Mouse (Mus musculus) hindbrain, embryonic 11.5 days (tissue): ENCODE data around the gene Cad. TPM values are rescaled to one million over a fixed set of nuclear protein-coding genes. Genes with fewer than 3 reads are reported as not detected.

ENCODE experiments used
- ATAC-seq: fragments of 200-750 bp; cut with Nextera tagmentation; 2 replicates; pipeline ENCODE4 v1.8.0; 2017; ENCODE audit warnings: mild to moderate bottlenecking, moderate TSS enrichment, moderate library complexity; ENCODE audit not compliant: low FRiP score
- DNase-seq: peaks from one replicate; pipeline ENCODE4 v3.0.0-alpha.2; 2015; ENCODE audit warnings: low spot score
- H3K27ac ChIP-seq: fragments of 300-500 bp; sonication (generic); 2 replicates; pipeline ENCODE4 v1.5.1; 2014; ENCODE audit warnings: mild to moderate bottlenecking, low read depth, low read length
- H3K27me3 ChIP-seq: fragments of 300-500 bp; sonication (generic); 2 replicates; pipeline ENCODE4 v1.6.1; 2014; ENCODE audit warnings: mild to moderate bottlenecking, low read length, moderate library complexity, mixed read lengths; ENCODE audit not compliant: control insufficient read depth, insufficient read depth
- H3K36me3 ChIP-seq: fragments of 300-500 bp; sonication (generic); 2 replicates; pipeline ENCODE4 v1.6.1; 2014; ENCODE audit warnings: mild to moderate bottlenecking, low read length, moderate library complexity, mixed read lengths; ENCODE audit not compliant: control insufficient read depth, insufficient read depth
- H3K4me1 ChIP-seq: fragments of 300-500 bp; sonication (generic); replicated peaks from 2 replicates; pipeline ENCODE4 v1.6.1; 2014; ENCODE audit warnings: low read length, mixed read lengths; ENCODE audit not compliant: control insufficient read depth, insufficient read depth
- H3K4me2 ChIP-seq: fragments of 300-500 bp; sonication (generic); replicated peaks from 2 replicates; pipeline ENCODE4 v1.6.1; 2014; ENCODE audit warnings: mild to moderate bottlenecking, low read depth, low read length
- H3K4me3 ChIP-seq: fragments of 300-500 bp; sonication (generic); 2 replicates; pipeline ENCODE4 v1.5.1; 2014; ENCODE audit warnings: low read depth, low read length
- H3K9ac ChIP-seq: fragments of 300-500 bp; sonication (generic); 2 replicates; pipeline ENCODE4 v1.6.1; 2014; ENCODE audit warnings: low read depth, low read length
- H3K9me3 ChIP-seq: fragments of 300-500 bp; sonication (generic); 2 replicates; pipeline ENCODE4 v1.6.1; 2016; ENCODE audit warnings: low read length; ENCODE audit not compliant: control insufficient read depth
- WGBS: fragments of 180-500 bp; shearing (Covaris S2); extraction: QIAGEN DNeasy Blood & Tissue Kit; methylation state at CpG from one replicate; pipeline ENCODE4 v1.1.7; 2014; 5-methylcytosine and 5-hydroxymethylcytosine counted together
- polyA plus RNA-seq: library from polyadenylated mRNA; unstranded; fragments of >200 nt; fragmentation: Nextera tagmentation; extraction: Ambion mirVana; gene quantifications from 2 replicates; pipeline ENCODE4 v1.2.1, GENCODE M21; 2014

Gene Cad
- polyA plus RNA-seq, 1 experiment from 2014 or later, result 19.7 TPM

GRCm38 (mm10) chr5:31080795-31081164 lies 26.2 kb downstream of the Cad start:
- no peaks in the 10 kb centered on the region for H3K27me3 ChIP-seq
- no peaks in the 10 kb centered on the region for H3K9me3 ChIP-seq
- no peak overlapping the region for H3K9ac ChIP-seq
- DNase-seq, result no peak
- no peaks in the 10 kb centered on the region for H3K4me1 ChIP-seq
- H3K36me3 ChIP-seq, result peaks cover 12% of the 10 kb centered on the region; the same call in 1 of the 2 replicates
- ATAC-seq, result no peak
- H3K27ac ChIP-seq, result no peak overlapping the region
- WGBS, result 71% methylated on average over 3 of the region's 3 CpGs
- H3K4me2 ChIP-seq, result no peak overlapping the region
- no peak overlapping the region for H3K4me3 ChIP-seq

GRCm38 (mm10) chr5:31081386-31081785 lies 26.8 kb downstream of the Cad start:
- ATAC-seq (no peak), DNase-seq (peak; percentile 68)
- no peaks in the 10 kb centered on the region for H3K9me3 ChIP-seq
- no peak overlapping the region for H3K4me3 ChIP-seq
- H3K27me3 ChIP-seq, result no peaks in the 10 kb centered on the region
- peaks cover 10% of the 10 kb centered on the region; the same call in 1 of the 2 replicates for H3K36me3 ChIP-seq
- H3K4me1 ChIP-seq, result no peaks in the 10 kb centered on the region
- WGBS, result 84% methylated on average over 3 of the region's 3 CpGs
- H3K4me2 ChIP-seq, result no peak overlapping the region
- H3K27ac ChIP-seq, result no peak overlapping the region
- no peak overlapping the region for H3K9ac ChIP-seq

- Histone ChIP-seq H3K36me3 (0 out of 2 replicates have a peak, but pooled peaks cover 7% of the 10 kb centered on the region), H3K4me2 (no peak overlapping the region), H3K27me3 (no peaks in the 10 kb centered on the region), H3K4me1 (no peaks in the 10 kb centered on the region), H3K27ac (peak overlapping the region; percentile 48; the same call in 1 of the 2 replicates), H3K9me3 (no peaks in the 10 kb centered on the region), H3K4me3 (no peak overlapping the region), H3K9ac (no peak overlapping the region)
- DNase-seq, result peak; percentile 74
- ATAC-seq, result peak; percentile 39; the same call in 1 of the 2 replicates
- 11% methylated on average over 5 of the region's 5 CpGs for WGBS
Measured at GRCm38 (mm10) chr5:31082355-31082754, 27.8 kb downstream of the Cad start.

- no peaks in the 10 kb centered on the region for H3K4me1 ChIP-seq
- H3K27ac ChIP-seq, result peak overlapping the region; percentile 63
- H3K4me3 ChIP-seq, result no peak overlapping the region
- ATAC-seq (0 out of 2 replicates have a peak, but pooled peaks have one; percentile 39), DNase-seq (peak; percentile 20)
- 0 out of 2 replicates have a peak, but pooled peaks cover 3% of the 10 kb centered on the region for H3K36me3 ChIP-seq
- H3K9ac ChIP-seq, result no peak overlapping the region
- no peaks in the 10 kb centered on the region for H3K27me3 ChIP-seq
- H3K9me3 ChIP-seq, result no peaks in the 10 kb centered on the region
- WGBS, result 36% methylated on average over 12 of the region's 12 CpGs
- H3K4me2 ChIP-seq, result no peak overlapping the region
Measured at GRCm38 (mm10) chr5:31082935-31083625, 28.5 kb downstream of the Cad start.

GRCm38 (mm10) chr5:31083949-31084348 lies 29.4 kb downstream of the Cad start:
- WGBS, result 8% methylated on average over 8 of the region's 8 CpGs
- Histone ChIP-seq H3K9me3 (no peaks in the 10 kb centered on the region), H3K27me3 (peaks cover 2% of the 10 kb centered on the region; the same call in 1 of the 2 replicates), H3K4me2 (no peak overlapping the region), H3K36me3 (0 out of 2 replicates have a peak, but pooled peaks cover 2% of the 10 kb centered on the region), H3K27ac (no peak overlapping the region), H3K9ac (no peak overlapping the region), H3K4me3 (no peak overlapping the region), H3K4me1 (no peaks in the 10 kb centered on the region)
- peak; percentile 58 for DNase-seq
- ATAC-seq, result peak; percentile 81

- Histone ChIP-seq H3K9ac (no peak overlapping the region), H3K4me3 (no peak overlapping the region), H3K4me2 (no peak overlapping the region), H3K27ac (no peak overlapping the region), H3K9me3 (no peaks in the 10 kb centered on the region), H3K36me3 (no peaks in the 10 kb centered on the region), H3K4me1 (no peaks in the 10 kb centered on the region), H3K27me3 (peaks cover 23% of the 10 kb centered on the region)
- DNase-seq (peak; percentile 25), ATAC-seq (no peak)
- WGBS, result 32% methylated on average over 7 of the region's 7 CpGs
Measured at GRCm38 (mm10) chr5:31086606-31087005, 32.0 kb downstream of the Cad start.

GRCm38 (mm10) chr5:31087131-31087530 lies 32.6 kb downstream of the Cad start:
- H3K9ac ChIP-seq, result no peak overlapping the region
- H3K4me2 ChIP-seq, result no peak overlapping the region
- no peak overlapping the region for H3K27ac ChIP-seq
- ATAC-seq (no peak), DNase-seq (no peak)
- H3K36me3 ChIP-seq, result no peaks in the 10 kb centered on the region
- H3K4me1 ChIP-seq, result no peaks in the 10 kb centered on the region
- H3K9me3 ChIP-seq, result no peaks in the 10 kb centered on the region
- 80% methylated on average over 2 of the region's 2 CpGs for WGBS
- H3K4me3 ChIP-seq, result no peak overlapping the region
- peaks cover 28% of the 10 kb centered on the region for H3K27me3 ChIP-seq

- Histone ChIP-seq H3K27ac (0 out of 2 replicates have a peak overlapping the region, but pooled peaks have one; percentile 24), H3K36me3 (no peaks in the 10 kb centered on the region), H3K4me1 (peaks cover 6% of the 10 kb centered on the region), H3K9me3 (no peaks in the 10 kb centered on the region), H3K27me3 (peaks cover 78% of the 10 kb centered on the region), H3K4me3 (peak overlapping the region; percentile 45), H3K4me2 (peak overlapping the region; percentile 52), H3K9ac (peak overlapping the region; percentile 66)
- peak; percentile 18; the same call in 1 of the 2 replicates for ATAC-seq
- DNase-seq, result peak; percentile 34
- 3% methylated on average over 43 of the region's 53 CpGs for WGBS
Measured at GRCm38 (mm10) chr5:31092231-31092975, 37.8 kb downstream of the Cad start.
